Mouse (Mus musculus): ENCODE measurements around the gene Plce1. TPM values are rescaled to one million over a fixed set of nuclear protein-coding genes. Genes with fewer than 3 reads are reported as not detected.

The Plce1 gene
- total and polyA plus RNA-seq, 3 experiments, result not detected

- Histone ChIP-seq H3K79me2 (ENCODE audit: control insufficient read depth, insufficient read depth, low read length, poor library complexity) (no peaks in the 10 kb centered on the region), H3K9ac (ENCODE audit: control insufficient read depth, low read depth, low read length, poor library complexity, severe bottlenecking) (no peak overlapping the region), H3K27me3 (ENCODE audit: control insufficient read depth in 1 of 2, insufficient read depth in 2 of 2, low read length in 2 of 2) (no peaks in the 10 kb centered on the region), H3K4me1 (ENCODE audit: control insufficient read depth in 1 of 2, insufficient read depth in 2 of 2, low read length in 2 of 2) (no peaks in the 10 kb centered on the region), H3K27ac (ENCODE audit: control insufficient read depth, low read depth, low read length) (no peak overlapping the region), H3K36me3 (ENCODE audit: control insufficient read depth in 1 of 2, insufficient read depth in 2 of 2, low read length in 2 of 2) (no peaks in the 10 kb centered on the region), H3K4me3 (ENCODE audit: control insufficient read depth in 1 of 2, insufficient read depth in 1 of 2, low read depth in 2 of 2, low read length in 2 of 2) (no peak overlapping the region), H3K9me3 (replicated peaks; ENCODE audit: insufficient read depth, low read length) (no peaks in the 10 kb centered on the region)
- DNase-seq (ENCODE audit: low read depth, low spot score), result no peak
- TF ChIP-seq ELF1 (IDR thresholded peaks at IDR 0.05; ENCODE audit: low read depth, low read length) (no peak), BHLHE40 (IDR thresholded peaks at IDR 0.05; ENCODE audit: borderline replicate concordance, low read depth, low read length) (no peak), POLR2AphosphoS2 (IDR thresholded peaks at IDR 0.05; ENCODE audit: low read length) (no peak), HCFC1 (IDR thresholded peaks at IDR 0.05; ENCODE audit: low read depth, low read length) (no peak), NELFE (IDR thresholded peaks at IDR 0.05; ENCODE audit: low read depth, low read length) (no peak), POLR2AphosphoS5 (IDR thresholded peaks at IDR 0.05; ENCODE audit: borderline replicate concordance, low read depth, low read length) (no peak), MEF2A (IDR thresholded peaks at IDR 0.05; ENCODE audit: extremely low read depth, insufficient replicate concordance, low read depth, low read length, poor library complexity, severe bottlenecking) (no peak), ZNF384 (IDR thresholded peaks at IDR 0.05; ENCODE audit: low read depth, low read length) (no peak), ZKSCAN1 (IDR thresholded peaks at IDR 0.05; ENCODE audit: low read depth, low read length) (no peak), EP300 (IDR thresholded peaks at IDR 0.05; ENCODE audit: low read depth in 1 of 2, low read length in 2 of 2) (no peak), SMC3 (IDR thresholded peaks at IDR 0.05; ENCODE audit: low read depth, low read length) (no peak), E2F4 (IDR thresholded peaks at IDR 0.05; ENCODE audit: borderline replicate concordance, low read depth, low read length) (no peak), MYC (IDR thresholded peaks at IDR 0.05; ENCODE audit: low read depth, low read length) (no peak), RAD21 (IDR thresholded peaks at IDR 0.05; ENCODE audit: low read depth, low read length) (no peak), JUND (IDR thresholded peaks at IDR 0.05; ENCODE audit: low read depth, low read length) (no peak), KAT2A (conservative IDR thresholded peaks at IDR 0.05; ENCODE audit: low read depth, low read length) (no peak), ETS1 (IDR thresholded peaks at IDR 0.05; ENCODE audit: low read depth, low read length) (no peak), SIN3A (IDR thresholded peaks at IDR 0.05; ENCODE audit: low read length) (no peak), TAL1 (IDR thresholded peaks at IDR 0.05; ENCODE audit: low read length) (no peak), MXI1 (IDR thresholded peaks at IDR 0.05; ENCODE audit: low read depth, low read length) (no peak)
Observed at GRCm38 (mm10) chr19:38478286-38478685, 2.6 kb upstream of the Plce1 start.

GRCm38 (mm10) chr19:38478948-38479347 lies 2.0 kb upstream of the Plce1 start:
- Histone ChIP-seq H3K9me3 (replicated peaks; ENCODE audit: insufficient read depth, low read length) (no peaks in the 10 kb centered on the region), H3K9ac (ENCODE audit: control insufficient read depth, low read depth, low read length, poor library complexity, severe bottlenecking) (no peak overlapping the region), H3K36me3 (ENCODE audit: control insufficient read depth in 1 of 2, insufficient read depth in 2 of 2, low read length in 2 of 2) (no peaks in the 10 kb centered on the region), H3K4me3 (ENCODE audit: control insufficient read depth in 1 of 2, insufficient read depth in 1 of 2, low read depth in 2 of 2, low read length in 2 of 2) (no peak overlapping the region), H3K79me2 (ENCODE audit: control insufficient read depth, insufficient read depth, low read length, poor library complexity) (no peaks in the 10 kb centered on the region), H3K27me3 (ENCODE audit: control insufficient read depth in 1 of 2, insufficient read depth in 2 of 2, low read length in 2 of 2) (no peaks in the 10 kb centered on the region), H3K27ac (ENCODE audit: control insufficient read depth, low read depth, low read length) (no peak overlapping the region), H3K4me1 (ENCODE audit: control insufficient read depth in 1 of 2, insufficient read depth in 2 of 2, low read length in 2 of 2) (no peaks in the 10 kb centered on the region)
- TF ChIP-seq CTCF (IDR thresholded peaks at IDR 0.05 in 2 of 3, conservative IDR thresholded peaks at IDR 0.05 in 1 of 3; ENCODE audit: control insufficient read depth in 1 of 3, insufficient read depth in 1 of 3, low read depth in 2 of 3, low read length in 3 of 3, poor library complexity in 1 of 3, severe bottlenecking in 1 of 3), result no peak
- TF ChIP-seq USF2 (IDR thresholded peaks at IDR 0.05; ENCODE audit: borderline replicate concordance in 1 of 2, insufficient read depth in 1 of 2, low read depth in 1 of 2, low read length in 2 of 2), result no peak
- TF ChIP-seq ETS1 (IDR thresholded peaks at IDR 0.05; ENCODE audit: low read depth, low read length), result no peak
- DNase-seq (ENCODE audit: low read depth, low spot score), result no peak
